Mouse (Mus musculus) adrenal gland, postnatal 14 days (tissue): ENCODE measurements around the gene Got2. TPM values are rescaled to one million over a fixed set of nuclear protein-coding genes. Genes with fewer than 3 reads are reported as not detected.

Source experiments
- DNase-seq: peaks from one replicate; pipeline ENCODE4 v3.0.0; 2021; ENCODE audit warnings: mixed read lengths
- long read RNA-seq, 2 experiments: library from polyadenylated mRNA; stranded (forward); transcript quantifications; one replicate each; pipeline ENCODE4 v2.0.0; 2021
- total RNA-seq: library from RNA; stranded (reverse); gene quantifications from 2 replicates; pipeline ENCODE4 v1.2.3, GENCODE M21; 2021

Gene Got2
- total RNA-seq: 99.6 and 129 TPM in 2 replicates
- long read RNA-seq, experiment 1, transcript Got2-201 (10 exons, 2,530 nt): major isoform, 10 of 62 reads
- long read RNA-seq, experiment 1, partial matches to known transcripts: 9 of 62 reads
- long read RNA-seq, experiment 1, other reads (novel, unspliced or antisense): 43 of 62 reads
- long read RNA-seq, experiment 2, transcript Got2-201 (10 exons, 2,530 nt): major isoform, 13 of 57 reads
- long read RNA-seq, experiment 2, partial matches to known transcripts: 6 of 57 reads
- long read RNA-seq, experiment 2, other reads (novel, unspliced or antisense): 37 of 57 reads

DNA sequence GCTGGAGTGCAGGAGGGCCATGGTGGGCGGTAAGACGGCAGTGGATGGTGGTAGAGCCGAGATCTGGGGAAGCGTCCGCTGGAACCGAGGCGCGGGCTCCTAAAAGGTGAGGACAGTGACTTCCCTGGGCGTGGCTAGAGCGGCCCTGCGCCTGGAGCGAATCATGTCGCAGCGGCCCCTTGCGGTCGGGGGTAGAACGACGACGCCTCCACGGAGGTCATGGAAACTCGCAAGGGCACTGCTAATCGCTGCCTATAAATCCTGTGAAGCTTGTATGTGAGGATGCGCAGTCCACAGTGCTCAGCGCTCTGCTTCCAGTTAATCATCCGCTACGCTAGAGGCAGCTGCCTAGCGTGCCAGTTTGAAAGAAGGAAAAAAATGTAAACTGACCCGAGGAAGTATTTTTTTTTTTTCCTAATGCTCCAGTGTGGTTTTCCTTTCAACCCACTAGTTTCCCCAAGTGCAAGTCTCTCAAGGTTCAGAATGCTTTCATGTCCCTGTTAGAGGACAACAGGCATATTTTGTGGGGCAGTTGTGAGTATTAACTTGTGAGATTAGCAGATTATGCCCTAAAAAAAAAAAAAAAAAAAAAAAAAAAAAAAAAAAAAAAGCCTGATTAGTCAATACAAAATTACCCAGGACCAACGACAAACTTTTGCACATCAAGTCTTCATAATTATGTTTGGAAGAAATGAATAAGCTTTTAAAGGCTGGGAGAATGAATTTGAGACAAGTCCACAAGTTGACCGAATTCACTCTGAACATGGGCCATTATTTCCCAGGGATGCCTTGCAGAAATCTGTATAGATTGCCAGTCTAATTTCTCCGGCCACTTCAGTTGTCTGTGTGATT is at the start of gene Got2:
Got2 (minus strand) TSS at position 263 of the 852 bp plus-strand sequence.
- DNase-seq: peak; percentile 95

GRCm38 (mm10) chr8:95932841-95933240 is 44.5 kb upstream of the Got2 start:
- DNase-seq: peak; percentile 7

DNA sequence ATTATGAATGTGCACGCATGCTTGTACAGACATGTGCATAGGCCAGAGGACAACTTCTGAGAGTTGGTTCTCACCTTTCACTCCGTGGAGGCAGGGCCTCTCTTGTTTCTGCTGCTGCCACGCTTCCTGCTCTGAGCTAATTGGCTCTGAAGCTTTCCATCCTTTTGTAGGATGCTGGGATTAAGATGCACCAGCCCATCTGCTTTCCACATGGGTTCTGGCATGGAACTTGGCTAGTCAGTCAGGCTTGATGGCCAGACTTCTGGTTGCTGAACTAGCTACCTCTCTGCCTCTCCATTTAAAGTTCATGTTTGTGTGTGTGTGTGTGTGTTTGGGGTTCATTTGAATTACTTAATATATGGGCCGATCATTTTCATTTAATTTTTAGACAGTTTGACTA is 41.5 kb upstream of the Got2 start:
- DNase-seq: no peak

DNA sequence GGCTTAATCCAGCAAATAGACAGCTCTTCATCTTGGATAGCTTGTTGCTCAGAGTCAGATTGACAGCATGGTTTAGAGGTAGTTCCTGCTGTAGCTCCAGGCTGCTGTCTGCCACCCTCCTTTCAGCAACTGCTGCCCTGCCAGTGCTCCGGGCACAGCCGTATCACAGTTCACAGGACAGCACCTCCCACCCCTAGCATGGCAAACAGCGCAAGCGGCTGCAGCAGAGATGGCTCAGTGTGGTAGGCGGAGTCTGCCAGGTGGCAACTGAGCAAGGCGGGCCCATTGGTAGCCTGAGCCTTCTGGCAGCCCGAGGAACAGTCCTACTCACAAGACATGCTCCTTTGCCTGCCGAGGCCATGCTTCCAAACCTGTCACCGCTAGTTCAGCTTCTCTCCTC is 27.8 kb upstream of the Got2 start:
- peak; percentile 22 for DNase-seq

DNA sequence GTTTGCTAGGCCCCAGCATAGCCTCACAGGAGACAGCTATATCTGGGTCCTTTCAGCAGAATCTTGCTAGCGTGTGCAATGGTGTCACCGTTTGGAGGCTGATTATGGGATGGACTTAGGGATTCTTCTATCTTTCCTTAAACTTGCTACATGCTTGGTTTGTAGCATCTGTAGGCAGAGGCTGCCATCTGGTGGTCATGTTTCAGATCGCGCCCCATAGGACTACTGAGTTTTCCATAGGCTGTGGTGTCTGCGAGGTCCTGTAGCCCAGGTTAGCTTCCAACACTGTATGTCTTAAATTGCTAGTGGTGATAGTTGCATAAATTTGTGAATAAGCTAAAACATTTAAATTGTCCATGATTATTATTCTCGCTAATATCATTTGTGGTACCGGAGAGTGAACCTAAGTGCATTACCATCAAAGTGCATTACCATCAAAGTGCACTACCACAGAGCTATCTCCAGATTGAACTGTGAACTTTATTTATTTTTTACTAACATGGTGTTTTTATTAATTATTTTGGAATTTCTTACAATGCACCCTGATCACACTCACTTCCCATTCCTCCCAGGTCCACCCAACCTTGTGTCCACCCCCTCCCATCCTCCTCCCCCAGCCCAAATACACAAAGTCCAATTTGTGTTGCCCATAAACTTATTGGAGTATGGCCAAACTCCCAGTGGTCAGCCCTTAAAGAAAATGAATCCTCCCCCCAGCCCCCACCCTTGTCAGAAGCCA is 26.7 kb upstream of the Got2 start:
- peak; percentile 76 for DNase-seq

- no peak for DNase-seq
Observed at GRCm38 (mm10) chr8:95911240-95911639, 22.9 kb upstream of the Got2 start.

DNA sequence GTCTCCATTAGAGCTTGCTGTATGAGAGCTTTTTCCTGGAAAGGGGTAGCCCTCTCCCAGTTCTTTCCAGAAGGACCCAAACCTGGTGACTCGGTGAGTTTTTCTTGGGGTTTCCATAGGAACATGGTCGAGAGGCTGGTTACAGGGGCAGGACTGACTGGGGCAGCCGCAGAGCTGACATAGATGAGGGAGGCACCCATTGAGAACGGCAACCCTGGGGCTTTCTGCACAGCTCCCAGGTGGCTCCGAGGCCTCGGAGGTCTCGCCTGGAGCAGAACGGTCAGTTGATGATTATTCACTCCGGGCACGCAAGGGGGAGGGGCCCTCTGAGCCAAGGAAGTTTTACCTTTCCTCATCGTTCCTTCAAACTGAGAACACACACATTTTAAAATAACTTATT is 19.5 kb upstream of the Got2 start:
- DNase-seq: no peak

DNA sequence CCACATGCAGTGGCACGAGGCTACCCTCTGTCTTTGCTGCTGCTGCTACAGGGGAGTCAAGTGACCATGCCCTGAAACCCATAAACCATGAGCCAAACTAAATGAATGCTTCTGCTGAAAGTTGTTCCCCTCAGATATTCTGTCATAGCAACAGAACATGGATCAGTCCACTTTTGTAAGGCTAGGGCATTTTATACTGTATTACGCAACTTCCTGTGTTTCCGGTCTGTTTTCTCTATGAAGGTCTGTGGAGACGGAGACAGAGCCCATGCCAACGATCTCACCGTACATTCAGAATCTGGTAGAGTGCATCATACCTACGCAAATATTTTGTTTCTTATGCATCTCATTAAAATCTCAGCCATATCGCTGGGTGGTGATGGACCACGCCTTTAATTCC is 18.4 kb upstream of the Got2 start:
- no peak for DNase-seq

- peak; percentile 9 for DNase-seq
Observed at GRCm38 (mm10) chr8:95901864-95902263, 13.5 kb upstream of the Got2 start.

GRCm38 (mm10) chr8:95893701-95894100 is 5.4 kb upstream of the Got2 start:
- no peak for DNase-seq

DNA sequence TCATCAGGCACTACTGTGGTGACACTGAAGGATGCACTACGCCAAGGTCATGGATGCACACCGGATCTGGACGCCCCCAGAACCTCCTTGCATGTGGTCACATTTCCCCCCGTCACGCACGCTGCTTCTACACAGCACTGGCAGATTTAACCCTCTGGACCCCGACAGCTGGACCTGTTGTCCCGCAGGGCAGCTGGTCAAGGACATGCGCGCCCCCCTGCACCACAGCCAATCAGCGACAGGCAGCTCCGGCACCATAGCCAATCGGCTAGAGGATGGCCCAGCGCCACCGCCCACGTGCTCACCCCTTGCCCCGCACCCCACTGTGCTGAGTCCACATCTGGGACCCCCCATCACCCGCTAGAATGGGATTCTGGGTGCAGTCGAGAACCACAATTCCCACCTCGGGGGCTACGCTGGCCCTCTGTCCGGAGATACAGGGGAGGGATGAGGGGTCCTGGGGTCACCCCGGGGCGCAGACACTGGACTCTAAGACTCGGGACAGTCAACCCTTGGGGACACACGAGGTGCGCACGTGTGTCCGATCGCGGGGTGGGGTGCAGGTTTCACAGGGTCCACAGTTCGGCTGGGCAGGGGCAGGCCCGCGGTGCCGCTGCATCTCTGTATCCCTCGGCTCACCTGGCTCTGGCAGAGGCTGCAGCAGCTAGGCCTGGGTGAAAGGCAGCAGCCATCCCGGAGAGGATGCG is 616 bp downstream of the Got2 start:
- DNase-seq: peak; percentile 90

GRCm38 (mm10) chr8:95886647-95887577 is 1.4 kb downstream of the Got2 start:
- DNase-seq: peak; percentile 48

DNA sequence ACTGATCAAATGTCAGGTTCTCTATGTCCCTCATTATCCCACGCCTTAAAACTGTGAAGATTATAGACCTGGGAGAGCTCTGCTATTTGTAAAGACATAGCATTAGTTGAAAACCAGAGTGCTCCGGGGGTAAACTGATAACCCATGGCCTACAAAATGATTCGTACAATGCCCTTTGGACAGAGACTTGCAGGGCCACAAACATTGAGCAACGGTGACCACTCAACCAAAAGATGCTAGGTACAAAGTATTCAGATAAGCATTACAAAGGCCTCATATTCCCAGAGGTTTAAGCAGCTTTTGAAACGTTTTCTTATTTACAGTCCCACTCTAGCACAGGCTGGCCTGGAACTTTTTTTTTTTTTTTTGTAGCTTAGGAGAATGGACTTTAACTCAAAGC is 2.4 kb downstream of the Got2 start:
- no peak for DNase-seq

GRCm38 (mm10) chr8:95885271-95885841 is 3.0 kb downstream of the Got2 start:
- no peak for DNase-seq

GRCm38 (mm10) chr8:95884491-95884890 is 3.9 kb downstream of the Got2 start:
- DNase-seq: no peak

DNA sequence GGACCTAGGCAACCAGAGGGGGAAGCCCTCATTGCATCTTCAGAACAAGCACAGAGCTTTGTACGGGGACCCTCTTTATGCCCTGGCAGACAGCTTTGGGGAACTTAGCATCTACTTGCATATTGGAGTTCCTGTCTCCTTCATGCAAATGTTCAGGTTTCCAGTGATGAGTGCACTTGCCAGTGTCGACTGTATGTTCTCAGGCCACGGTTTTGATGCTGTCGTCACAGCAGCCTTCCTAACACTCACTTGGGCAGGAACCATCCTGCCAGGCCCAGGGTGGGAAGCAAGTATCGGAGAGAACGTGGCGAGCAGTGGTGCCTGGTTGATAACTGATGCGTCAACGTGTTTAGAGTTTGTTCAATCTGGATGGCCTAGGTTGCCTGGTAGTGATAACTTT is 6.2 kb downstream of the Got2 start:
- DNase-seq: no peak

- no peak for DNase-seq
Observed at GRCm38 (mm10) chr8:95881576-95881975, 6.8 kb downstream of the Got2 start.

DNA sequence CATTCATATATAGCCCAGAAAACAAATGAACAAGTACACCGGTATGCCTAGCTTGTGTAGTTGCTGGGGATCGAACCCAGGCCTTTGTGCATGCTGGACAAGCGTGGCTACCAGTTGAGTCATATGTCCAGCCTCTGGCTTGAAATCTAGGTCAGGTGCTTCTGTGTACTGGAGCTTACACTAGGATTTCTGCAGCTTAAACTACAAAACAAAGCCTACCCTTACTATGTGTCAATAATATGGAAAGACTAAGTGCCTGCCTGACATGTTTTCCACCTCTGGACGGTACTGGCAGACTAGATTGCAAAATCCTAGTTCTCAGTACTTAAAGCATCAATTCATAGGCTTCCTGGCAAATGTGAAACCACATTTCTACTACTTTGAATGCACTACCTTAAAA is 8.5 kb downstream of the Got2 start:
- DNase-seq: no peak

DNA sequence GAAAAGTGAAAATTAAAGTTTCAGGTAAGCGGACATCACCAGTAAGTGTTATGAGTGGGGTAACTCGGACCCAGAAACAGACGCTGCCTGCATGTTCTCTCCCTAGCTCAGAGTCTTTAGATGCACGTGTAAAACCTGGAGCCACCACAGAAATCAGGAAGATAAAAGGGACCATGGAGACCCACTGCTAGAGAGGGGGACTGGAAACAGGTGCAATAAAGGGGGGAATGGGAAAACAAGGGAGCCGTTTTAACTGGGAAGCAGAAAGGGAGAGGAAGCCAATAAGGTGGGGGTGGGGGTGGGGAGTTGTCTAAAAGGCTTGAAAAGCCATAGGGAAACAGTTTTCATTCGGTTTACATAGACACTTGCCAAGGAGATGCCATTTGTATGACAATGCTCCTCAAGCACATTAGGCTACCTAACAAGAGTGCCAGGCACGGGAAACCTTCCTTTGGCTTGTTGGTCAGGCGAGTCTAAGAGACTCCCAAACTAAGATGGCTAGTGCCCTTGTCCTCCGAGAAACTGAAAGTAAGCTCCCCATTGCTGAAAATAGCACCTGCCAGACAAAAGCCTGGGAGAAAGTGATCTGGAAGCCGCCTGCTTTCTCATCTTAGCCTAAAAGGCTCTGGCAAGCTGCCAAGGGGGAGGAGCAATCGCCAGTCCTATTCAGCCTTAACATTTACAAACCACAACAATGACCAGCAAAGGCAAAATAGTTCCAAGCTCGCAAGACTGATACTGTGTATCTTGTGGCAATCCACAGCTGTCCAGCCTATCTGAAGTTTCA is 10.0 kb downstream of the Got2 start:
- peak; percentile 76 for DNase-seq

GRCm38 (mm10) chr8:95875270-95875669 is 13.1 kb downstream of the Got2 start:
- DNase-seq: no peak
